Mouse (Mus musculus) heart, embryonic 15.5 days (tissue): Measurements from ENCODE around the gene Lmbr1. TPM values are rescaled to one million over a fixed set of nuclear protein-coding genes. Genes with fewer than 3 reads are reported as not detected.

Source experiments
- ATAC-seq: fragments of 200-750 bp; cut with Nextera tagmentation; replicated peaks from 2 replicates; pipeline ENCODE4 v1.8.0; 2017; ENCODE audit warnings: low read depth, moderate TSS enrichment; ENCODE audit not compliant: insufficient number of reproducible peaks, insufficient read depth, low FRiP score
- H3K27ac ChIP-seq: fragments of 300-500 bp; sonication (generic); 2 replicates; pipeline ENCODE4 v1.5.1; 2015; ENCODE audit warnings: mild to moderate bottlenecking, inconsistent platforms
- H3K27me3 ChIP-seq: fragments of 300-500 bp; sonication (generic); 2 replicates; pipeline ENCODE4 v1.6.1; 2015; ENCODE audit warnings: inconsistent platforms
- H3K36me3 ChIP-seq: fragments of 300-500 bp; sonication (generic); 2 replicates; pipeline ENCODE4 v1.6.1; 2015; ENCODE audit warnings: mild to moderate bottlenecking, inconsistent platforms
- H3K4me1 ChIP-seq: fragments of 300-500 bp; sonication (generic); replicated peaks from 2 replicates; pipeline ENCODE4 v1.6.1; 2015; ENCODE audit warnings: inconsistent platforms
- H3K4me2 ChIP-seq: fragments of 300-500 bp; sonication (generic); 2 replicates; pipeline ENCODE4 v1.6.1; 2015; ENCODE audit warnings: inconsistent platforms, mild to moderate bottlenecking, moderate library complexity
- H3K4me3 ChIP-seq: fragments of 300-500 bp; sonication (generic); 2 replicates; pipeline ENCODE4 v1.5.1; 2015; ENCODE audit warnings: mild to moderate bottlenecking, inconsistent platforms
- H3K9ac ChIP-seq: fragments of 300-500 bp; sonication (generic); 2 replicates; pipeline ENCODE4 v1.6.1; 2015; ENCODE audit warnings: mild to moderate bottlenecking, inconsistent platforms
- H3K9me3 ChIP-seq: fragments of 300-500 bp; sonication (generic); replicated peaks from 2 replicates; pipeline ENCODE4 v1.6.1; 2016; ENCODE audit warnings: inconsistent platforms
- WGBS: fragments of 180-500 bp; shearing (Covaris S2); methylation state at CpG from one replicate; pipeline ENCODE4 v1.1.7; 2015; ENCODE audit warnings: mixed read lengths; 5-methylcytosine and 5-hydroxymethylcytosine counted together
- polyA plus RNA-seq: library from polyadenylated mRNA; unstranded; fragments of >200 nt; fragmentation: Nextera tagmentation; extraction: Ambion mirVana; gene quantifications from 2 replicates; pipeline ENCODE4 v1.2.1, GENCODE M21; 2015

The Lmbr1 gene
- polyA plus RNA-seq, 1 experiment from 2014 or later, result 18.0 TPM

GRCm38 (mm10) chr5:29253876-29254275 is 124.3 kb downstream of the Lmbr1 start:
- H3K9ac ChIP-seq, result no peak overlapping the region
- H3K27ac ChIP-seq, result no peak overlapping the region
- H3K4me3 ChIP-seq, result no peak overlapping the region
- no peaks in the 10 kb centered on the region for H3K36me3 ChIP-seq
- no peak for ATAC-seq
- no peaks in the 10 kb centered on the region for H3K9me3 ChIP-seq
- 68% methylated on average over 2 of the region's 2 CpGs for WGBS
- no peaks in the 10 kb centered on the region for H3K4me1 ChIP-seq
- H3K4me2 ChIP-seq, result no peak overlapping the region
- no peaks in the 10 kb centered on the region for H3K27me3 ChIP-seq

GRCm38 (mm10) chr5:29251496-29251873 is 126.7 kb downstream of the Lmbr1 start:
- no peaks in the 10 kb centered on the region for H3K4me1 ChIP-seq
- WGBS, result 78% methylated on average over 1 of the region's 1 CpGs
- H3K27ac ChIP-seq, result no peak overlapping the region
- ATAC-seq, result no peak
- H3K9ac ChIP-seq, result no peak overlapping the region
- no peaks in the 10 kb centered on the region for H3K27me3 ChIP-seq
- H3K4me2 ChIP-seq, result no peak overlapping the region
- H3K36me3 ChIP-seq, result no peaks in the 10 kb centered on the region
- no peaks in the 10 kb centered on the region for H3K9me3 ChIP-seq
- no peak overlapping the region for H3K4me3 ChIP-seq

GRCm38 (mm10) chr5:29250795-29251495 is 127.2 kb downstream of the Lmbr1 start:
- no peak for ATAC-seq
- Histone ChIP-seq H3K4me1 (no peaks in the 10 kb centered on the region), H3K27ac (no peak overlapping the region), H3K9me3 (no peaks in the 10 kb centered on the region), H3K4me2 (no peak overlapping the region), H3K27me3 (no peaks in the 10 kb centered on the region), H3K9ac (no peak overlapping the region), H3K4me3 (no peak overlapping the region), H3K36me3 (no peaks in the 10 kb centered on the region)
- WGBS, result 66% methylated on average over 8 of the region's 8 CpGs

- no peaks in the 10 kb centered on the region for H3K27me3 ChIP-seq
- H3K4me2 ChIP-seq, result no peak overlapping the region
- no peak overlapping the region for H3K4me3 ChIP-seq
- H3K9ac ChIP-seq, result no peak overlapping the region
- ATAC-seq, result no peak
- H3K27ac ChIP-seq, result no peak overlapping the region
- no peaks in the 10 kb centered on the region for H3K9me3 ChIP-seq
- no peaks in the 10 kb centered on the region for H3K4me1 ChIP-seq
- 40% methylated on average over 1 of the region's 1 CpGs for WGBS
- no peaks in the 10 kb centered on the region for H3K36me3 ChIP-seq
Measured at GRCm38 (mm10) chr5:29244769-29245168, 133.4 kb downstream of the Lmbr1 start.

GRCm38 (mm10) chr5:29238379-29238778 is 139.8 kb downstream of the Lmbr1 start:
- Histone ChIP-seq H3K9me3 (no peaks in the 10 kb centered on the region), H3K9ac (no peak overlapping the region), H3K36me3 (no peaks in the 10 kb centered on the region), H3K4me1 (no peaks in the 10 kb centered on the region), H3K4me2 (no peak overlapping the region), H3K27me3 (no peaks in the 10 kb centered on the region), H3K27ac (no peak overlapping the region), H3K4me3 (no peak overlapping the region)
- no peak for ATAC-seq

GRCm38 (mm10) chr5:29230481-29230880 is 147.7 kb downstream of the Lmbr1 start:
- H3K9me3 ChIP-seq, result no peaks in the 10 kb centered on the region
- 63% methylated on average over 2 of the region's 2 CpGs for WGBS
- H3K9ac ChIP-seq, result no peak overlapping the region
- H3K4me3 ChIP-seq, result no peak overlapping the region
- no peak for ATAC-seq
- no peaks in the 10 kb centered on the region for H3K36me3 ChIP-seq
- H3K4me1 ChIP-seq, result no peaks in the 10 kb centered on the region
- no peaks in the 10 kb centered on the region for H3K27me3 ChIP-seq
- H3K27ac ChIP-seq, result no peak overlapping the region
- no peak overlapping the region for H3K4me2 ChIP-seq

- no peak overlapping the region for H3K4me2 ChIP-seq
- WGBS, result 88% methylated on average over 7 of the region's 7 CpGs
- H3K4me3 ChIP-seq, result no peak overlapping the region
- ATAC-seq, result no peak
- H3K27me3 ChIP-seq, result no peaks in the 10 kb centered on the region
- no peaks in the 10 kb centered on the region for H3K36me3 ChIP-seq
- H3K9ac ChIP-seq, result no peak overlapping the region
- H3K9me3 ChIP-seq, result no peaks in the 10 kb centered on the region
- no peak overlapping the region for H3K27ac ChIP-seq
- no peaks in the 10 kb centered on the region for H3K4me1 ChIP-seq
Measured at GRCm38 (mm10) chr5:29224089-29224488, 154.1 kb downstream of the Lmbr1 start.

GRCm38 (mm10) chr5:29217997-29218396 is 160.2 kb downstream of the Lmbr1 start:
- ATAC-seq, result no peak
- H3K4me1 ChIP-seq, result no peaks in the 10 kb centered on the region
- no peaks in the 10 kb centered on the region for H3K36me3 ChIP-seq
- no peaks in the 10 kb centered on the region for H3K9me3 ChIP-seq
- no peak overlapping the region for H3K9ac ChIP-seq
- WGBS, result 43% methylated on average over 3 of the region's 3 CpGs
- no peak overlapping the region for H3K4me2 ChIP-seq
- H3K27me3 ChIP-seq, result no peaks in the 10 kb centered on the region
- no peak overlapping the region for H3K27ac ChIP-seq
- H3K4me3 ChIP-seq, result no peak overlapping the region

GRCm38 (mm10) chr5:29211980-29212555 is 166.1 kb downstream of the Lmbr1 start:
- no peaks in the 10 kb centered on the region for H3K9me3 ChIP-seq
- no peaks in the 10 kb centered on the region for H3K27me3 ChIP-seq
- no peak for ATAC-seq
- no peaks in the 10 kb centered on the region for H3K36me3 ChIP-seq
- H3K4me2 ChIP-seq, result no peak overlapping the region
- 32% methylated on average over 4 of the region's 4 CpGs for WGBS
- H3K4me1 ChIP-seq, result no peaks in the 10 kb centered on the region
- H3K27ac ChIP-seq, result no peak overlapping the region
- H3K9ac ChIP-seq, result no peak overlapping the region
- H3K4me3 ChIP-seq, result no peak overlapping the region

- 66% methylated on average over 5 of the region's 5 CpGs for WGBS
- H3K27ac ChIP-seq, result no peak overlapping the region
Measured at GRCm38 (mm10) chr5:29205690-29206089, 172.5 kb downstream of the Lmbr1 start.

GRCm38 (mm10) chr5:29199868-29200267 is 178.3 kb downstream of the Lmbr1 start:
- WGBS, result 54% methylated on average over 3 of the region's 3 CpGs
- H3K27ac ChIP-seq, result no peak overlapping the region
- H3K4me1 ChIP-seq, result peaks cover 7% of the 10 kb centered on the region

More at GRCm38 (mm10) chr5:29205690-29206089, 172.5 kb downstream of the Lmbr1 start:
- no peak overlapping the region for H3K4me2 ChIP-seq
- ATAC-seq, result no peak
- no peaks in the 10 kb centered on the region for H3K4me1 ChIP-seq
- no peaks in the 10 kb centered on the region for H3K27me3 ChIP-seq
- no peaks in the 10 kb centered on the region for H3K36me3 ChIP-seq
- no peak overlapping the region for H3K4me3 ChIP-seq
- H3K9ac ChIP-seq, result no peak overlapping the region
- H3K9me3 ChIP-seq, result no peaks in the 10 kb centered on the region

GRCm38 (mm10) chr5:29198960-29199488 is 179.2 kb downstream of the Lmbr1 start:
- no peak overlapping the region for H3K4me3 ChIP-seq
- no peak overlapping the region for H3K27ac ChIP-seq
- H3K4me1 ChIP-seq, result peaks cover 7% of the 10 kb centered on the region
- no peaks in the 10 kb centered on the region; the same call in 1 of the 2 replicates for H3K27me3 ChIP-seq
- H3K9me3 ChIP-seq, result no peaks in the 10 kb centered on the region
- H3K36me3 ChIP-seq, result no peaks in the 10 kb centered on the region
- 64% methylated on average over 4 of the region's 4 CpGs for WGBS
- H3K9ac ChIP-seq, result no peak overlapping the region
- no peak for ATAC-seq
- no peak overlapping the region for H3K4me2 ChIP-seq

More at GRCm38 (mm10) chr5:29199868-29200267, 178.3 kb downstream of the Lmbr1 start:
- Histone ChIP-seq H3K9ac (no peak overlapping the region), H3K36me3 (no peaks in the 10 kb centered on the region), H3K4me2 (no peak overlapping the region), H3K9me3 (no peaks in the 10 kb centered on the region), H3K27me3 (no peaks in the 10 kb centered on the region; the same call in 1 of the 2 replicates), H3K4me3 (no peak overlapping the region)
- ATAC-seq, result no peak
